Mouse (Mus musculus) intestine, postnatal 0 days (tissue): ENCODE measurements around the gene Snap25. TPM values are rescaled to one million over a fixed set of nuclear protein-coding genes. Genes with fewer than 3 reads are reported as not detected.

Experiments
- ATAC-seq: fragments of 200-750 bp; cut with Nextera tagmentation; 2 replicates; pipeline ENCODE4 v1.8.0; 2017; ENCODE audit warnings: mild to moderate bottlenecking, moderate TSS enrichment, moderate library complexity
- H3K27ac ChIP-seq: fragments of 300-500 bp; sonication (generic); 2 replicates; pipeline ENCODE4 v1.5.1; 2014; ENCODE audit warnings: mild to moderate bottlenecking, low read depth, low read length, moderate library complexity
- H3K27me3 ChIP-seq: fragments of 300-500 bp; sonication (generic); replicated peaks from 2 replicates; pipeline ENCODE4 v1.6.1; 2014; ENCODE audit warnings: low read length, mixed read lengths; ENCODE audit not compliant: control insufficient read depth, insufficient read depth
- H3K36me3 ChIP-seq: fragments of 300-500 bp; sonication (generic); 2 replicates; pipeline ENCODE4 v1.6.1; 2014; ENCODE audit warnings: mild to moderate bottlenecking, moderate library complexity; ENCODE audit not compliant: control insufficient read depth, insufficient read depth
- H3K4me1 ChIP-seq: fragments of 300-500 bp; sonication (generic); replicated peaks from 2 replicates; pipeline ENCODE4 v1.6.1; 2014; ENCODE audit warnings: antibody characterized with exemption, low read length, mixed read lengths; ENCODE audit not compliant: control insufficient read depth, insufficient read depth
- H3K4me2 ChIP-seq: fragments of 300-500 bp; sonication (generic); replicated peaks from 2 replicates; pipeline ENCODE4 v1.6.1; 2014; ENCODE audit warnings: low read depth, mild to moderate bottlenecking, moderate library complexity
- H3K4me3 ChIP-seq: fragments of 300-500 bp; sonication (generic); 2 replicates; pipeline ENCODE4 v1.5.1; 2014; ENCODE audit warnings: low read depth, low read length
- H3K9ac ChIP-seq: fragments of 300-500 bp; sonication (generic); 2 replicates; pipeline ENCODE4 v1.6.1; 2014; ENCODE audit warnings: mild to moderate bottlenecking, low read depth, low read length
- H3K9me3 ChIP-seq: fragments of 300-500 bp; sonication (generic); 2 replicates; pipeline ENCODE4 v1.6.1; 2016; ENCODE audit warnings: mixed run types; ENCODE audit not compliant: control insufficient read depth
- CTCF ChIP-seq: sonication (generic); IDR thresholded peaks from 2 replicates; pipeline ENCODE4 v1.5.1; 2016; ENCODE audit warnings: low read depth, mild to moderate bottlenecking, control low read depth, antibody characterized with exemption, moderate library complexity
- WGBS: fragments of 180-500 bp; shearing (Covaris S2); extraction: QIAGEN DNeasy Blood & Tissue Kit; methylation state at CpG from one replicate; pipeline ENCODE4 v1.1.7; 2014; 5-methylcytosine and 5-hydroxymethylcytosine counted together
- polyA plus RNA-seq: library from polyadenylated mRNA; unstranded; fragments of >200 nt; fragmentation: Nextera tagmentation; extraction: Ambion mirVana; gene quantifications from 2 replicates; pipeline ENCODE4 v1.2.1, GENCODE M21; 2015

Snap25 gene
- polyA plus RNA-seq, 1 experiment from 2014 or later = 10.6 TPM

- ATAC-seq = no peak
- Histone ChIP-seq H3K4me3 (no peak overlapping the region), H3K4me1 (no peaks in the 10 kb centered on the region), H3K4me2 (no peak overlapping the region), H3K27me3 (no peaks in the 10 kb centered on the region), H3K36me3 (no peaks in the 10 kb centered on the region), H3K9ac (no peak overlapping the region), H3K9me3 (no peaks in the 10 kb centered on the region), H3K27ac (no peak overlapping the region)
- 81% methylated on average over 4 of the region's 4 CpGs for WGBS
- no peak for TF ChIP-seq CTCF
These were observed 25.9 kb upstream of the Snap25 start for GRCm38 (mm10) chr2:136687316-136687715.

GRCm38 (mm10) chr2:136689476-136689875, 23.8 kb upstream of the Snap25 start:
- ATAC-seq = no peak
- no peak for TF ChIP-seq CTCF
- no peak overlapping the region for H3K4me2 ChIP-seq
- no peaks in the 10 kb centered on the region for H3K36me3 ChIP-seq
- H3K27me3 ChIP-seq = no peaks in the 10 kb centered on the region
- no peaks in the 10 kb centered on the region for H3K9me3 ChIP-seq
- no peak overlapping the region for H3K9ac ChIP-seq
- no peak overlapping the region for H3K4me3 ChIP-seq
- H3K27ac ChIP-seq = no peak overlapping the region
- no peaks in the 10 kb centered on the region for H3K4me1 ChIP-seq
- WGBS = 40% methylated on average over 4 of the region's 4 CpGs

- Histone ChIP-seq H3K9me3 (no peaks in the 10 kb centered on the region), H3K4me2 (no peak overlapping the region), H3K36me3 (no peaks in the 10 kb centered on the region), H3K27ac (no peak overlapping the region), H3K4me1 (no peaks in the 10 kb centered on the region), H3K9ac (no peak overlapping the region), H3K27me3 (no peaks in the 10 kb centered on the region), H3K4me3 (no peak overlapping the region)
- WGBS = 68% methylated on average over 1 of the region's 1 CpGs
- no peak for TF ChIP-seq CTCF
- no peak for ATAC-seq
These were observed 21.6 kb upstream of the Snap25 start for GRCm38 (mm10) chr2:136691681-136692080.

GRCm38 (mm10) chr2:136699429-136700227, 13.6 kb upstream of the Snap25 start:
- no peak overlapping the region for H3K27ac ChIP-seq
- no peak overlapping the region for H3K4me3 ChIP-seq
- no peak overlapping the region for H3K4me2 ChIP-seq
- ATAC-seq = no peak
- no peaks in the 10 kb centered on the region for H3K36me3 ChIP-seq
- no peak for TF ChIP-seq CTCF
- H3K9ac ChIP-seq = no peak overlapping the region
- no peaks in the 10 kb centered on the region for H3K27me3 ChIP-seq
- H3K9me3 ChIP-seq = no peaks in the 10 kb centered on the region
- WGBS = 75% methylated on average over 3 of the region's 3 CpGs
- H3K4me1 ChIP-seq = no peaks in the 10 kb centered on the region

- ATAC-seq = no peak
- Histone ChIP-seq H3K9ac (no peak overlapping the region), H3K27me3 (no peaks in the 10 kb centered on the region), H3K9me3 (no peaks in the 10 kb centered on the region), H3K27ac (no peak overlapping the region), H3K36me3 (no peaks in the 10 kb centered on the region), H3K4me1 (no peaks in the 10 kb centered on the region), H3K4me3 (no peak overlapping the region), H3K4me2 (no peak overlapping the region)
- 69% methylated on average over 2 of the region's 2 CpGs for WGBS
- TF ChIP-seq CTCF = no peak
These were observed 9.9 kb upstream of the Snap25 start for GRCm38 (mm10) chr2:136703376-136703775.

- 46% methylated on average over 3 of the region's 3 CpGs for WGBS
- no peak overlapping the region for H3K9ac ChIP-seq
- no peak for ATAC-seq
- H3K36me3 ChIP-seq = no peaks in the 10 kb centered on the region
- H3K27me3 ChIP-seq = peaks cover 17% of the 10 kb centered on the region
- no peak overlapping the region for H3K27ac ChIP-seq
- H3K4me1 ChIP-seq = no peaks in the 10 kb centered on the region
- no peak overlapping the region for H3K4me3 ChIP-seq
- no peaks in the 10 kb centered on the region for H3K9me3 ChIP-seq
- no peak overlapping the region for H3K4me2 ChIP-seq
- TF ChIP-seq CTCF = no peak
These were observed 2.1 kb upstream of the Snap25 start for GRCm38 (mm10) chr2:136711155-136711554.
